Mouse (Mus musculus): ENCODE data around the gene Cntn4.
A peak's percentile ranks its signal among the peaks of the same experiment; 100 is the strongest.
"Not testable (repeated sequence)": the region's sequence is repeated elsewhere in the genome, so short reads cannot be mapped to it uniquely, and the experiment has no call there.

The Cntn4 gene

GRCm38 (mm10) chr6:106329636-106330035 lies 652.2 kb downstream of the Cntn4 start:
- no peak for DNase-seq (ENCODE audit: low spot score in 2 of 2)

- DNase-seq (ENCODE audit: low spot score in 2 of 2): no peak
Measured at GRCm38 (mm10) chr6:106332466-106332865, 655.0 kb downstream of the Cntn4 start.

GRCm38 (mm10) chr6:106332933-106333332 lies 655.5 kb downstream of the Cntn4 start:
- no peak for DNase-seq (ENCODE audit: low spot score in 2 of 2)

- DNase-seq (ENCODE audit: low spot score in 2 of 2): no peak
Measured at GRCm38 (mm10) chr6:106335066-106335465, 657.6 kb downstream of the Cntn4 start.

- DNase-seq (ENCODE audit: low spot score in 2 of 2): no peak
Measured at GRCm38 (mm10) chr6:106336805-106337204, 659.3 kb downstream of the Cntn4 start.

- no peak for DNase-seq (ENCODE audit: low spot score in 2 of 2)
Measured at GRCm38 (mm10) chr6:106337829-106338228, 660.4 kb downstream of the Cntn4 start.

GRCm38 (mm10) chr6:106341114-106341513 lies 663.7 kb downstream of the Cntn4 start:
- no peak for DNase-seq (ENCODE audit: low spot score in 2 of 2)

- DNase-seq (ENCODE audit: low spot score in 2 of 2): no peak
Measured at GRCm38 (mm10) chr6:106350072-106350471, 672.6 kb downstream of the Cntn4 start.

- DNase-seq (ENCODE audit: low spot score in 2 of 2): no peak
Measured at GRCm38 (mm10) chr6:106351389-106351788, 673.9 kb downstream of the Cntn4 start.

- not testable (repeated sequence) for DNase-seq (ENCODE audit: low spot score in 2 of 2)
Measured at GRCm38 (mm10) chr6:106358801-106359200, 681.3 kb downstream of the Cntn4 start.

GRCm38 (mm10) chr6:106381288-106382025 lies 704.0 kb downstream of the Cntn4 start:
- DNase-seq (ENCODE audit: low spot score in 2 of 2): peak; percentile 15 to 63

- DNase-seq (ENCODE audit: low spot score in 2 of 2): no peak
Measured at GRCm38 (mm10) chr6:106387833-106388406, 710.5 kb downstream of the Cntn4 start.

- DNase-seq (ENCODE audit: low spot score in 2 of 2): no peak
Measured at GRCm38 (mm10) chr6:106408014-106408413, 730.6 kb downstream of the Cntn4 start.

GRCm38 (mm10) chr6:106408634-106409033 lies 731.2 kb downstream of the Cntn4 start:
- DNase-seq (ENCODE audit: low spot score in 2 of 2): peak; percentile 42 to 51

GRCm38 (mm10) chr6:106422947-106423346 lies 745.5 kb downstream of the Cntn4 start:
- DNase-seq (ENCODE audit: low spot score in 2 of 2): no peak

- no peak for DNase-seq (ENCODE audit: low spot score in 2 of 2)
Measured at GRCm38 (mm10) chr6:106423471-106423870, 746.0 kb downstream of the Cntn4 start.

- DNase-seq (ENCODE audit: low spot score in 2 of 2): no peak
Measured at GRCm38 (mm10) chr6:106426615-106427014, 749.2 kb downstream of the Cntn4 start.

GRCm38 (mm10) chr6:106431466-106431865 lies 754.0 kb downstream of the Cntn4 start:
- peak; percentile 26 to 79 for DNase-seq (ENCODE audit: low spot score in 2 of 2)

- DNase-seq (ENCODE audit: low spot score in 2 of 2): no peak
Measured at GRCm38 (mm10) chr6:106440786-106441185, 763.3 kb downstream of the Cntn4 start.

- no peak for DNase-seq (ENCODE audit: low spot score in 2 of 2)
Measured at GRCm38 (mm10) chr6:106441246-106441645, 763.8 kb downstream of the Cntn4 start.

GRCm38 (mm10) chr6:106454131-106454838 lies 776.8 kb downstream of the Cntn4 start:
- DNase-seq (ENCODE audit: low spot score in 2 of 2): no peak

GRCm38 (mm10) chr6:106455616-106456015 lies 778.2 kb downstream of the Cntn4 start:
- no peak for DNase-seq (ENCODE audit: low spot score in 2 of 2)

GRCm38 (mm10) chr6:106458166-106458565 lies 780.7 kb downstream of the Cntn4 start:
- DNase-seq (ENCODE audit: low spot score in 2 of 2): no peak
